Mouse (Mus musculus) ES-E14 (cell line): Measurements from ENCODE around the gene Dlk1.

Experiments
- CHD2 ChIP-seq: IDR thresholded peaks from 2 replicates; pipeline ENCODE4 v1.6.1; 2014; ENCODE audit warnings: mild to moderate bottlenecking, low read depth, low read length, inconsistent platforms
- HCFC1 ChIP-seq: IDR thresholded peaks from 2 replicates; pipeline ENCODE4 v1.6.1; 2012; ENCODE audit warnings: low read length, inconsistent platforms, borderline replicate concordance; ENCODE audit not compliant: insufficient read depth
- MAFK ChIP-seq: IDR thresholded peaks from 2 replicates; pipeline ENCODE4 v1.6.1; 2014; ENCODE audit warnings: mild to moderate bottlenecking, low read depth, low read length, inconsistent platforms; ENCODE audit not compliant: insufficient read depth
- ZC3H11A ChIP-seq: IDR thresholded peaks from 2 replicates; pipeline ENCODE4 v1.6.1; 2012; ENCODE audit warnings: low read depth, mild to moderate bottlenecking, inconsistent platforms, low read length, borderline replicate concordance
- ZNF384 ChIP-seq: IDR thresholded peaks from 2 replicates; pipeline ENCODE4 v1.6.1; 2012; ENCODE audit warnings: low read depth, low read length, inconsistent platforms

- TF ChIP-seq MAFK (no peak), ZC3H11A (no peak), CHD2 (no peak), HCFC1 (no peak), ZNF384 (no peak)
Measured at GRCm38 (mm10) chr12:109459481-109460401, 7.1 kb downstream of the Dlk1 start.
